Mouse (Mus musculus): ENCODE data around the gene Slc38a8.

The Slc38a8 gene

DNA sequence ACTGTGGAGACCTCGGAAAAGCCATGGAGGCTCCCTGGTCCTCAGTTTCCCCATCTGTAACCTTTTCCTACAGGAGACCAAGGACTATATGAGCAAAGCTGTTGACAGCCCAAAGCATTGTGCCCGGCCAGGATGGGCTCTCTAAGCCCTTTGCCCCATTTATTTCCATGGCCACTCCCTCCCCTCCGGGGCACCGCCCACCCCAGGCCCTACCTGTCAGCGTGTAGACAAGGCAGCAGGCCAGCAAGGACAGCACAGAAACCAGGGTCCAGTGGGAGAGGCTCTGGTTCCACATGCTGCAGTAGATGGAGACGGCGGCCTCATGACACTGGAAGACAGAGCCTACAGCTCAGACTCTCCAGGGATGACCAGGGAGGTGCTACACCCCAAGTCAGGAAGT, 14.4 kb downstream of the Slc38a8 start:
- no peak for DNase-seq (ENCODE audit: low read depth, low spot score)

GRCm38 (mm10) chr8:119484145-119484896, 17.2 kb downstream of the Slc38a8 start:
- no peak for DNase-seq (ENCODE audit: low read depth, low spot score)

GRCm38 (mm10) chr8:119478684-119479083, 22.8 kb downstream of the Slc38a8 start:
- DNase-seq (ENCODE audit: low read depth, low spot score): no peak

DNA sequence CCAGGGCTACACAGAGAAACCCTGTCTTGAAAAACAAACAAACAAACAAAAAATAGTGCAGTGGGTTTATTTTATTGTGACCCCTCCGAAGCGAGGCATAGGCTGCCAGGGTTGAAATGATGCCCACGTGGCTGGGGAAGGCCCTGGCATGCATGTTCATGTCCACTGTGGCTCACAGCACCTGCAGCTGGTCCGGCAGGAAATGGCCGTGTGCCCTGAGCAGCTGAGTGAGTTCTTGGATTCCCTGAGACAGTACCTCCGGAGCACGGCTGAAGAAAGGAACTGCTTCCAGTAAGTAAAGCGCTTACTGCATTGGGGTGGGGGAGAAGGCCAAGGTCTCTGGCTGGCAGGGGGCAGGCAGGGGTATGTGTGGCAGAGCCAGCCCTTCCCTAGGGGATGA, 33.4 kb downstream of the Slc38a8 start:
- DNase-seq (ENCODE audit: low read depth, low spot score): no peak

DNA sequence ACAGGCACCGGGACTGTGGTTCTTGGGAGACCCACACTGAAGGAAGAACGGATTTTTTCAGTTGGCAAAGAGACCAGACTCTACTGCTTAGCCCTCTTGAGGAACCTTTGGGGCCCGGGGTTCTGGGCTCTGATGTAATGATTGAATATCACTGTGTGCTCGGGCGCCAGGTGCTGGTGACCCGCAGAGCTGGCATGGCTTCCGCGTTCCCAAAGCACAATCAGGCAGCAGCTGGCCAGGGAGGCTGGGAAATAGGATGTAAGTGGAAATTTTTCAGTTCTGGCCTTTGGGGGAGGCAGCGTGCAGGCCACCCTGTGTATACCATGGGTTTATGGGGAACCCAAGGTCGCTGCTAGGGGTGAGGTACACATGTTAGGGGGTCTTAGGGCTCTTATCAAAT, 34.7 kb downstream of the Slc38a8 start:
- no peak for DNase-seq (ENCODE audit: low read depth, low spot score)

DNA sequence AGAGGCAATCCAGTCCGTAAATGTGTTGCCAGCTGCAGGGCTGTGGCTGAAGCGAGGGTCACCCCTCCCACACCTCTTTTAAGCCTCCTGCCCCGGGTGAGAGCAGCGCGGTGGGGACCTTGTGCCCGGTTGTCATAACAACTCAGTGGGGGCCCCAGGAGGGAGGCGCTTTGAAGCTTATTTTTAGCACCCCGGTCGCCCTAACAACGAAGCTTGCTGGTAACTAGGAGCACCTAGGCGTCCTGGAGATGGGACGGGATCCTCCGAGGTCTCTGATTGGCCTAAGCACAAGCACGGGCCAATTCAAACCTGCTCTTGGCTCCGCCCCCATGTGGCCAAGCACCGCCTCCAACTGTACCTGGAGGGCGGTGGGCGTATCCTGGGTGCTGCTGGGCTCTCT, 35.4 kb downstream of the Slc38a8 start:
- peak; percentile 27 for DNase-seq (ENCODE audit: low read depth, low spot score)

DNA sequence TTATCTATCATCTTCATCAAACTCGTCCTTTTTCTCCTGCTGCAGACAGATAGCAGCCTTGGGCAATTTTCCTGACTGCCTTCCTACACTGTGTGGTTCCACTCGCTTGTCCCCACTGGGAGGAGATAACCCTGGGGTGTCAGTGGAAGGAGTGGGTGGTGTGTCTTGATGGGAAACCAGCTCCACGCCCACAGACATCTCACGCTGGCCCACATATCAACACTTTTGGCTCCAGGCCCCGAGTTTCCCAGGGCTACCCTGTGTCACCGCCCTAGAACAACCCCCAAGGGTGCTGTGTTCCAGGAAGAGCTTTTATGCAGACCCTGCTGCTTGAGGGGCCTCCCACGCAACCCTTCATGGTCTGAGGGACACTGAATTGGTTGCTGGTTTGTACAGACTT, 37.8 kb downstream of the Slc38a8 start:
- DNase-seq (ENCODE audit: low read depth, low spot score): no peak

- DNase-seq (ENCODE audit: low read depth, low spot score): no peak
These were observed 40.1 kb downstream of the Slc38a8 start for GRCm38 (mm10) chr8:119461356-119461755.

GRCm38 (mm10) chr8:119459724-119460123, 41.8 kb downstream of the Slc38a8 start:
- no peak for DNase-seq (ENCODE audit: low read depth, low spot score)

DNA sequence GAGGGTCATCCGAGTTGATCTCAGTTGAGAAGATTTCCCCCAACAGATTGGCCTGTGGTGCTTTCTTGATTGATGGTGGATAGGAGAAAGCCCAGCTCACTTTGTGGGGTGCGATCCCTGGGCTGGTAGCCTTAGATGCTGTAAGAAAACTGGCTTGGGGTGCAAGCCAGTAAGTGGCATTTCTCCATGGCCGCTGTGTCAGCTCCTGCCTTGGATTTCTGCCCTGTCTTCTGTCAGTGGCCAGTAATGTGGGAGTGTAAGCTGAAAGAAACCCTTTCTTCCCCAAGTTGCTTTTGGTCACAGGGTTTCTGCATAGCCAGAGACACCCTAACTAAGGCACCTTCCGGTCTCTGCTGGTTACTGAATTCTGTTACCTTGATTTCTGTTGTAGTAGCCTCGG, 45.5 kb downstream of the Slc38a8 start:
- no peak for DNase-seq (ENCODE audit: low read depth, low spot score)

DNA sequence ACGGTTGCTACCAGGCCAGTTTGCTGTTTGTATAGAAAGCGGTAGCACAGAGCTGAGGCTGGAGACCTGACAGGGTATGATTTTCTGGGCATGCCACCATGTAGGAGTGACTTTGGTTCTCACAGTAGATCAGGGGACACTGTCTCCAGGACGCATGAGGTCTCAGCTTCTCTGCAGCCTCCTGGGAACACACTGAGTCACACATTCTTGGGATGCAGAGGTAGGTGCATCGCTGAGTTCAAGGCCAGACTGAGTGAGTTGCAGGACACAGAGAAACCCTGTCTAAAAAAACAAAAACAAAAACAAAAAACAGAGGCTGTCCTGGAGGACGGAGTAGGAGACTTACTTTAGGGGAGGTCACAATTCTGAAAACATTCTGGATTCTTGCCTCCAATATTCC, 48.6 kb downstream of the Slc38a8 start:
- no peak for DNase-seq (ENCODE audit: low read depth, low spot score)

GRCm38 (mm10) chr8:119451131-119451530, 50.4 kb downstream of the Slc38a8 start:
- DNase-seq (ENCODE audit: low read depth, low spot score): no peak

GRCm38 (mm10) chr8:119449627-119450026, 51.9 kb downstream of the Slc38a8 start:
- no peak for DNase-seq (ENCODE audit: low read depth, low spot score)

DNA sequence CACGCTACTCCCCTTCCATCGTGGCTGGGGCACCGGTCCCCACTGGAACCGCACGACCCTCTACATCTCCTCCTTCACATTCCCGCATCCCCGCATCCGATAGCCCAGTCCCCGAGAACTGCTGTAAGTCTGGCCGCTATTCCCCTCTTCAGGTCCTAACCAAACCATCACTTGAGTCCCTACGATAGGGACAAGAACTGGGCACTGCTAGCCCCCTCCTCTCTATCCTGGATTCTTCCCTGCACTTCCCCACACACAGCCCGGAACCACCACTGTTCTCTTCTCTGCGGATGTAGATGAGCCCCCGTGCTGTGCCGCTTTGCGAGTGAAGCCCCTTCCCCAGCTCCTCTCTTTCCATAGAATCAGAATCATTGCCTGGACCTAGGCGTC, 53.7 kb downstream of the Slc38a8 start:
- no peak for DNase-seq (ENCODE audit: low read depth, low spot score)

- DNase-seq (ENCODE audit: low read depth, low spot score): no peak
These were observed 54.3 kb downstream of the Slc38a8 start for GRCm38 (mm10) chr8:119446990-119447780.

DNA sequence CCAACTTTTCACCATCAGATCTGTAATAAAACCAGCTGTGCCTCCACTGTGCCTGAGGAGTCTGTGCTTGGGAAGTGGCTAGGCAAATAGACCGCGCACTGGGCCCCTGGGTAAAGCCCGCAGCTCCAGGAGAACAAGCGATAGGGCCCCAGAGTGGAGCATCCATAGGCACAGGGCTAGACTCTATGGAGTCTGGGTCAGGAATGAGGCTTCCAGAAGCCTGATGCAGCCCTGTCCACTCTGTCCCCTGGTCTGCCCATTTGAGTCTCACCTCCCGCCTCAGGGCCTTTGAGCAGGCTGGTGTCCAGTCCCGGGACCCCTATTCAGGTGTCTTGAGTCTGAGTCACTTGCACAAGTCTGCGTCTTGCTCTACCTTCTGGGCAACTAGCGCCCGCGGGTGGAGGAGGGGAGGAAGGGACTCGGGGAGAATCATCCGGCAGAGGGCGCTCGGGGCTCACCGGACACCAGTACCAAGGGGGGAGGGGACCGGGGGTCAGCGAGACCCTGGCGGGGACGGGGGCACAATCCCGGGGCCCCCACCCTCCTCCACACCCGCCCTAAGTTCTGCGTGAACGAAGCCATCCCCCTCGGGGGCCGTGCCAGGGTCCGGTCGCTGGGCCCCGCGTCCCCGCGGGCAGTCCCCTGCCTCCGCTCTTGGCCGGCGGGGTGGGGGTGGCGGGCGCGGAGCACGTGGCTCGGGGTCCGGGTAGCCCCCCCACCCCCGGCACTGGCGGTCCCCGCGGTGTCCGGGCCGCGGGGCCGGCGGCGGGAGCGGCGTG, 55.1 kb downstream of the Slc38a8 start, which contains the start of gene Necab2:
TSS of gene Necab2 (plus strand) at position 509 of the 779 bp plus-strand sequence.
- peak; percentile 85 for DNase-seq (ENCODE audit: low read depth, low spot score)

DNA sequence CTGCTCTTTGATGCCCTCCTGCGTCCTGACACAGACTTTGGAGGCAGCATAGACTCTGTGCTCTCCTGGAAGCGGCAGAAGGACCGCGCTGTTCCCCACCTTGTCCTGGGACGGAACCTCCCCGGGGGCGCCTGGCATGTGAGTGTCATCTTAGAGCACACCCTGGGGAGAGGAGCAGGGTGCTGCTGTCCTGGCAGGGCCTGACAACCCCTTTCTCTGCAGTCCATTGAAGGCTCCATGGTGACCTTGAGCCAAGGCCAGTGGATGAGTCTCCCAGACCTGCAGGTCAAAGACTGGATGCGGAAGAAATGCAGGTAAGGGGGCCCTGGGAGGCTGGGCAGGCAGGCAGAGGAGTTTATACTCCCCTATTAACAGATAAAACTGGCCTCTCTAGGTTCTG, 58.5 kb downstream of the Slc38a8 start:
- no peak for DNase-seq (ENCODE audit: low read depth, low spot score)

DNA sequence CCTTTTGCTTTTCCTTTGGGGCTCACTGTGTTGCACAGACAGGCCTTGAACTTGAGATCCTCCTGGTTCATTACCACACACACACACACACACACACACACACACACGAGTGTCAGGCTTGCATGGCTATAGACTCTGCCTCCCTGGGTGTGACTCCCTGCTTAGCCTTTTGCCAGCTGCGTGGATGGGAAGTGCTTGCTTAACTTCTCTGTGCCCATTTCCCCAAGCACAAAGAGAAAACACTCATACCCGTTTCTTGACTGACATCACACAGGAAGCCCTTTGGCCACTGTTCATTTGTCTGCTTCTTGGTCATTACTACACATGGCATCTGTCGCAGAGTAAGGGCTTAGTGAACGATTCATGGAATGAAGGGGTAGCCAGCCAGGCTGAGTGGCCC, 59.5 kb downstream of the Slc38a8 start:
- no peak for DNase-seq (ENCODE audit: low read depth, low spot score)

DNA sequence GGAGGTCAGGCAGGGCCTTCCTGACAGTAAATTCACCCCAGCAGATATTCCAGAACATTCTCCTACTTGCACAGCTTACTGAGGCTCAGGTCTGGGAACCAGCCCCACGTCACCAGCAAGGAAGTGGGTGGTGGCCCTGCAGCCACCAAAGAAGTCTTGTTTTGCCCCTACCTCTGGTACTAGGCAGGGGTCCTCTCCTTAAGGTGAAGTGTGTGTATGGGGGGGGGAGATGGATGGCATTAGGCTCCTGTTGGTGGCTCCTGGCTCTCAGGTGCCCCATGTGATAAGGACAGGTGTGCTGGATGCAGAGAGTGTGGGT, 60.6 kb downstream of the Slc38a8 start:
- no peak for DNase-seq (ENCODE audit: low read depth, low spot score)

- DNase-seq (ENCODE audit: low read depth, low spot score): peak; percentile 89
These were observed 61.1 kb downstream of the Slc38a8 start for GRCm38 (mm10) chr8:119440250-119440951.

GRCm38 (mm10) chr8:119439893-119440249, 61.6 kb downstream of the Slc38a8 start:
- DNase-seq (ENCODE audit: low read depth, low spot score): no peak

GRCm38 (mm10) chr8:119439424-119439823, 62.1 kb downstream of the Slc38a8 start:
- DNase-seq (ENCODE audit: low read depth, low spot score): no peak
